Mouse (Mus musculus): ENCODE measurements at regions not wholly inside any gene's neighbourhood (a gene's known extent, or its start where the extent isn't known, plus 50 kb on each side); places are given as distances from the start of the nearest gene placed in this dataset.
A peak's percentile ranks its signal among the peaks of the same experiment; 100 is the strongest.
"Not testable (repeated sequence)": the region's sequence is repeated elsewhere in the genome, so short reads cannot be mapped to it uniquely, and the experiment has no call there.

DNA sequence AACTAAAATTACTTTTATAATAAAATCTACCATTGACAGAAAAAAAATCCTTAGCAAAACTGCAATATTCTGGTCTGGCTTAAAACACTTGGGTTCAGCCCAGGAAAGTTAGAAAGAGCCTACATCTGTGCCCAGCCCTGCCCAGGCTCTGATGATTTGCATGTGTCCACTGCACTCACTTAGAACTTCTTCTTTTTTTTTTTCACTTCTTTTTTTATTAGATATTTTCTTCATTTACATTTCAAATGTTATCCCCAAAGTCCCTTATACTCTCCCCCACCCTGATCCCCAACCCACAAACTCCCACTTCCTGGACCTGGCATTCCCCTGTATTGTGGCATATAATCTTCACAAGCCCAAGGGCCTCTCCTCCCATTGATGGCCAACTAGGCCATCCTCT is 1601.0 kb upstream of the Tacstd2 start:
- no peak for DNase-seq (ENCODE audit: low spot score)
- Histone ChIP-seq H3K36me3 (ENCODE audit: insufficient read depth, low read length) (no peaks in the 10 kb centered on the region), H3K4me1 (ENCODE audit: insufficient read depth, low read length) (no peaks in the 10 kb centered on the region), H3K27me3 (ENCODE audit: insufficient read depth, low read length) (no peaks in the 10 kb centered on the region), H3K27ac (ENCODE audit: low read depth, low read length) (no peak overlapping the region), H3K9me3 (ENCODE audit: low read length) (no peaks in the 10 kb centered on the region), H3K4me2 (ENCODE audit: low read depth, low read length, poor library complexity, severe bottlenecking) (no peak overlapping the region), H3K9ac (replicated peaks; ENCODE audit: low read length, poor library complexity, severe bottlenecking) (no peak overlapping the region), H3K4me3 (ENCODE audit: low read depth, low read length) (no peak overlapping the region)
- ATAC-seq (ENCODE audit: low FRiP score), result no peak
- TF ChIP-seq CTCF (IDR thresholded peaks at IDR 0.05), result no peak

DNA sequence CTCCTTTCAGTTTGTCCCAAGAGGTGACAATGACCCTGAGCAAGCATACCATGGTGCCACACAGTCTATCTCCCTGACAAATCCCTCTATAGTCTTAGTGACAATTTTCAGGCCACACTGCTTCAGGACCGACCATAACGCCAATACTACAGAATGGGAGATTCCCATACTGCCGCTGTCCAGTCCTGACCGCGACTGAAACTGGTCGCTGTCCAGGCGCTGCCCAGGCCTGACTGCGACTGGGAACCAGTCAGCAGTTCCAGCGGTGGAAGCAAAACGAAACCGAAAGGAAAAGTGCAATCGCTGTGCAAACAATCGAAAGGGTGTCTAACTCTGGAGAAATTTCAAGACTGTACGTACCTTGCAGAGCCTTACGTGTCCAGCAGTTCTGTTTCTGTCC is 1590.1 kb upstream of the Tacstd2 start:
- not testable (repeated sequence) for H3K27me3 ChIP-seq (ENCODE audit: insufficient read depth, low read length); H3K36me3 ChIP-seq (ENCODE audit: insufficient read depth, low read length); H3K9ac ChIP-seq (replicated peaks; ENCODE audit: low read length, poor library complexity, severe bottlenecking); H3K4me1 ChIP-seq (ENCODE audit: insufficient read depth, low read length); H3K9me3 ChIP-seq (ENCODE audit: low read length); H3K27ac ChIP-seq (ENCODE audit: low read depth, low read length); H3K4me2 ChIP-seq (ENCODE audit: low read depth, low read length, poor library complexity, severe bottlenecking); DNase-seq (ENCODE audit: low spot score); ATAC-seq (ENCODE audit: low FRiP score); H3K4me3 ChIP-seq (ENCODE audit: low read depth, low read length)
- WGBS, result 95% methylated on average over 15 of the region's 15 CpGs

GRCm38 (mm10) chr6:69124832-69125231 is 1589.2 kb upstream of the Tacstd2 start:
- not testable (repeated sequence) for H3K36me3 ChIP-seq (ENCODE audit: insufficient read depth, low read length); H3K9me3 ChIP-seq (ENCODE audit: low read length); H3K27me3 ChIP-seq (ENCODE audit: insufficient read depth, low read length); H3K9ac ChIP-seq (replicated peaks; ENCODE audit: low read length, poor library complexity, severe bottlenecking); H3K4me3 ChIP-seq (ENCODE audit: low read depth, low read length); H3K4me2 ChIP-seq (ENCODE audit: low read depth, low read length, poor library complexity, severe bottlenecking); ATAC-seq (ENCODE audit: low FRiP score); DNase-seq (ENCODE audit: low spot score); H3K27ac ChIP-seq (ENCODE audit: low read depth, low read length); H3K4me1 ChIP-seq (ENCODE audit: insufficient read depth, low read length)
- 92% methylated on average over 11 of the region's 11 CpGs for WGBS

DNA sequence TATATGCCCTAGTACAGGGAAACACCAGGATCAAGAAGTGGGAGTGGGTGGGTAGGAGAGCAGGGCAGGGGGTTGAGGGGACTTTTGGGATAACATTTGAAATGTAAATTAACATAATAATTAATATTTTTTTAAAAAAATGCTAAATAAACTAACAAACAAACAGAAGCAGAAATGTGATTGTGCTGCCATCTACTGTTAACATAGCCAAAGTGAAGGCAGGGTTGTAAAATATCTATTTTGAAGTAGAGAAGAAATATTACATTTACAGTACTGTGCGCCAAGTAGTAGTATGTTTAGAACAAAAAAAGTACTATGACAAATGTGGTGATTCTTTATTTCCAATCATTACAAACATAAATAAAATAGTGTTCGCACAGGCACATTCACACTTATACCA is 1577.7 kb upstream of the Tacstd2 start:
- not testable (repeated sequence) for H3K9me3 ChIP-seq (ENCODE audit: low read length); H3K36me3 ChIP-seq (ENCODE audit: insufficient read depth, low read length); H3K4me2 ChIP-seq (ENCODE audit: low read depth, low read length, poor library complexity, severe bottlenecking); DNase-seq (ENCODE audit: low spot score); H3K4me1 ChIP-seq (ENCODE audit: insufficient read depth, low read length); ATAC-seq (ENCODE audit: low FRiP score); H3K27me3 ChIP-seq (ENCODE audit: insufficient read depth, low read length); H3K9ac ChIP-seq (replicated peaks; ENCODE audit: low read length, poor library complexity, severe bottlenecking); H3K4me3 ChIP-seq (ENCODE audit: low read depth, low read length); H3K27ac ChIP-seq (ENCODE audit: low read depth, low read length)
- 97% methylated on average over 2 of the region's 2 CpGs for WGBS
- peak; percentile 15; the same call in 1 of the 2 replicates for TF ChIP-seq CTCF (IDR thresholded peaks at IDR 0.05)

GRCm38 (mm10) chr6:69063940-69064339 is 1528.3 kb upstream of the Tacstd2 start:
- no peak for TF ChIP-seq CTCF (IDR thresholded peaks at IDR 0.05)

GRCm38 (mm10) chr6:69045375-69045774 is 1509.8 kb upstream of the Tacstd2 start:
- no peak for ATAC-seq (ENCODE audit: low FRiP score)

More at GRCm38 (mm10) chr6:69063940-69064339, 1528.3 kb upstream of the Tacstd2 start:
- H3K4me2 ChIP-seq (ENCODE audit: low read depth, low read length, poor library complexity, severe bottlenecking), result no peak overlapping the region
- H3K36me3 ChIP-seq (ENCODE audit: insufficient read depth, low read length), result no peaks in the 10 kb centered on the region
- H3K9ac ChIP-seq (replicated peaks; ENCODE audit: low read length, poor library complexity, severe bottlenecking), result no peak overlapping the region
- ATAC-seq (ENCODE audit: low FRiP score), result no peak
- no peaks in the 10 kb centered on the region for H3K9me3 ChIP-seq (ENCODE audit: low read length)
- DNase-seq (ENCODE audit: low spot score), result no peak
- no peaks in the 10 kb centered on the region for H3K4me1 ChIP-seq (ENCODE audit: insufficient read depth, low read length)
- WGBS, result 81% methylated on average over 2 of the region's 2 CpGs
- H3K4me3 ChIP-seq (ENCODE audit: low read depth, low read length), result no peak overlapping the region
- H3K27ac ChIP-seq (ENCODE audit: low read depth, low read length), result no peak overlapping the region
- no peaks in the 10 kb centered on the region for H3K27me3 ChIP-seq (ENCODE audit: insufficient read depth, low read length)

More at GRCm38 (mm10) chr6:69045375-69045774, 1509.8 kb upstream of the Tacstd2 start:
- no peaks in the 10 kb centered on the region for H3K9me3 ChIP-seq (ENCODE audit: low read length)
- H3K27ac ChIP-seq (ENCODE audit: low read depth, low read length), result no peak overlapping the region
- DNase-seq (ENCODE audit: low spot score), result peak; percentile 0
- no peak overlapping the region for H3K4me3 ChIP-seq (ENCODE audit: low read depth, low read length)
- no peaks in the 10 kb centered on the region for H3K27me3 ChIP-seq (ENCODE audit: insufficient read depth, low read length)
- H3K36me3 ChIP-seq (ENCODE audit: insufficient read depth, low read length), result no peaks in the 10 kb centered on the region
- H3K4me2 ChIP-seq (ENCODE audit: low read depth, low read length, poor library complexity, severe bottlenecking), result no peak overlapping the region
- TF ChIP-seq CTCF (IDR thresholded peaks at IDR 0.05), result peak; percentile 19; the same call in 1 of the 2 replicates
- 87% methylated on average over 4 of the region's 4 CpGs for WGBS
- H3K9ac ChIP-seq (replicated peaks; ENCODE audit: low read length, poor library complexity, severe bottlenecking), result no peak overlapping the region
- no peaks in the 10 kb centered on the region for H3K4me1 ChIP-seq (ENCODE audit: insufficient read depth, low read length)

Measured in midbrain, postnatal 0 days (tissue).